Comparison of ENCODE assay signal across 8 mouse cellular contexts in the genomic region with DNA sequence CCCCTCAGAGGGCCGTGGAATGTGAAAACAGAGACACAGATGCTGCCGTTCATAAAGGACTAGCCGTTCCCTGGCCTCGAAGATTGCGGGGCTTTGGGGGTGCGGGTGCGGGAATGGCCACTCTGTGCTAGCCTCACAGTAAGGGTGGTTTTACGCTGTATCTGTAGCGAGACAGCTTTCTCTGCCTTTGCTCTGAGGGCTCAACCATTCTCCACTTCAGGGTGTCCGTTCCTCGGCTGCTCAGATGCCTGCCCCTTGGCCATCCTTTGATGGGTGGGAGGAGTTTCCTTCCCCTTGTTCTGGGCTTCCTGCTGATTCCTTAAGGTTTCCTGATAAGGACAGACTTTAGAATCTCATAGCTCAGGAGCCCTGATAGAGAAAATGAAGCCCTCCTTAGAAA. TPM values are rescaled to one million over a fixed set of nuclear protein-coding genes. Genes with fewer than 3 reads are reported as not detected.
DNase-seq lines count a peak whose midpoint lies in the region; ATAC-seq lines count a peak whose summit lies in the region.

No protein-coding gene starts in this region.

- H3K27ac ChIP-seq in embryonic facial prominence, embryonic 12.5 days, result no peak overlapping the region
- H3K27ac ChIP-seq in heart, embryonic 15.5 days, result peak overlapping the region; percentile 13; the same call in 1 of the 2 replicates

- H3K9ac ChIP-seq in embryonic facial prominence, embryonic 12.5 days, result peak overlapping the region; percentile 33; the same call in 1 of the 2 replicates
- H3K9ac ChIP-seq in heart, embryonic 15.5 days, result no peak overlapping the region

- H3K4me1 ChIP-seq in embryonic facial prominence, embryonic 12.5 days, result 0 out of 2 replicates have a peak, but pooled peaks cover 2% of the 10 kb centered on the region
- 0 out of 2 replicates have a peak, but pooled peaks cover 2% of the 10 kb centered on the region for H3K4me1 ChIP-seq in heart, embryonic 15.5 days (replicated peaks)

- no peaks in the 10 kb centered on the region for H3K36me3 ChIP-seq in embryonic facial prominence, embryonic 12.5 days
- H3K36me3 ChIP-seq in heart, embryonic 15.5 days, result no peaks in the 10 kb centered on the region

- ATAC-seq in embryonic facial prominence, embryonic 12.5 days (ENCODE audit: insufficient number of reproducible peaks, insufficient read depth, low FRiP score, low TSS enrichment), result no peak
- ATAC-seq in heart, embryonic 15.5 days (replicated peaks; ENCODE audit: insufficient number of reproducible peaks, insufficient read depth, low FRiP score, low read depth), result no peak
- 0 out of 2 replicates have a peak, but pooled peaks have one; percentile 2 for ATAC-seq in megakaryocyte progenitor cell, adult 5-6 weeks (replicated peaks; ENCODE audit: poor library complexity)

- WGBS in embryonic facial prominence, embryonic 12.5 days, result 5% methylated on average over 11 of the region's 11 CpGs
- 4% methylated on average over 11 of the region's 11 CpGs for WGBS in heart, embryonic 15.5 days

- H3K27me3 ChIP-seq in embryonic facial prominence, embryonic 12.5 days, result peaks cover 12% of the 10 kb centered on the region; the same call in 1 of the 2 replicates
- H3K27me3 ChIP-seq in heart, embryonic 15.5 days, result 0 out of 2 replicates have a peak, but pooled peaks cover 2% of the 10 kb centered on the region

- H3K9me3 ChIP-seq in embryonic facial prominence, embryonic 12.5 days, result no peaks in the 10 kb centered on the region
- H3K9me3 ChIP-seq in heart, embryonic 15.5 days (replicated peaks), result no peaks in the 10 kb centered on the region

- peak overlapping the region; percentile 54 for H3K4me2 ChIP-seq in embryonic facial prominence, embryonic 12.5 days (replicated peaks)
- peak overlapping the region; percentile 59 for H3K4me2 ChIP-seq in heart, embryonic 15.5 days

- DNase-seq in gastrocnemius, adult 18-20 months (ENCODE audit: low spot score), result peak; percentile 39
- no peak for DNase-seq in gastrocnemius, postnatal 4 days (ENCODE audit: low spot score in 2 of 2)
- peak; percentile 54 for DNase-seq in kidney, postnatal 10 days
- DNase-seq in T-cell, adult 2 months (ENCODE audit: low spot score), result no peak
- DNase-seq in c-Kit-positive CD71-positive TER-119-positive erythroid progenitor cells, embryonic 14.5 days (ENCODE audit: low spot score), result no peak

- peak overlapping the region; percentile 28 for H3K4me3 ChIP-seq in embryonic facial prominence, embryonic 12.5 days
- H3K4me3 ChIP-seq in heart, embryonic 15.5 days, result peak overlapping the region; percentile 31

RNA-seq across cellular contexts. Expression of a gene that starts 18.8 kb away (rescaled TPM):
- 10 to 100 TPM; 10.5 to 15.0 TPM for total RNA-seq in gastrocnemius, adult 18-20 months (2021)
- total RNA-seq in gastrocnemius, postnatal 4 days (2021), result 10 to 100 TPM; 16.2 to 16.7 TPM
- 4.3 and 6.0 TPM in 2 replicates for polyA plus RNA-seq in embryonic facial prominence, embryonic 12.5 days (2016; fragmentation: Nextera tagmentation; extraction: Ambion mirVana)
- 11.7 and 21.5 TPM in 2 replicates for polyA plus RNA-seq in heart, embryonic 15.5 days (2015; fragmentation: Nextera tagmentation; extraction: Ambion mirVana)
- total RNA-seq in megakaryocyte progenitor cell, adult 5-6 weeks (2015), result 4,537 and 5,213 TPM in 2 replicates
- total RNA-seq in megakaryocyte progenitor cell, adult 5-6 weeks (2017), result 2,549 and 3,020 TPM in 2 replicates

RNA-seq across cellular contexts. Expression of a gene that starts 21.9 kb away (rescaled TPM):
- total RNA-seq in gastrocnemius, adult 18-20 months (2021), result 10 to 100 TPM; 27.5 to 30.4 TPM
- total RNA-seq in gastrocnemius, postnatal 4 days (2021), result 10 to 100 TPM; 30.4 to 32.8 TPM
- polyA plus RNA-seq in embryonic facial prominence, embryonic 12.5 days (2016; fragmentation: Nextera tagmentation; extraction: Ambion mirVana), result 75.8 and 78.1 TPM in 2 replicates
- polyA plus RNA-seq in heart, embryonic 15.5 days (2015; fragmentation: Nextera tagmentation; extraction: Ambion mirVana), result 66.7 and 71.3 TPM in 2 replicates
- total RNA-seq in megakaryocyte progenitor cell, adult 5-6 weeks (2015), result 64.3 and 75.4 TPM in 2 replicates
- 78.1 and 84.2 TPM in 2 replicates for total RNA-seq in megakaryocyte progenitor cell, adult 5-6 weeks (2017)

RNA-seq across cellular contexts. Expression of a gene that starts 58.9 kb away (rescaled TPM):
- 10 to 100 TPM; 14.2 to 16.0 TPM for total RNA-seq in gastrocnemius, adult 18-20 months (2021)
- total RNA-seq in gastrocnemius, postnatal 4 days (2021), result 10 to 100 TPM; 22.2 to 25.2 TPM
- polyA plus RNA-seq in embryonic facial prominence, embryonic 12.5 days (2016; fragmentation: Nextera tagmentation; extraction: Ambion mirVana), result 28.1 and 28.4 TPM in 2 replicates
- 23.7 and 27.0 TPM in 2 replicates for polyA plus RNA-seq in heart, embryonic 15.5 days (2015; fragmentation: Nextera tagmentation; extraction: Ambion mirVana)
- 38.1 and 47.5 TPM in 2 replicates for total RNA-seq in megakaryocyte progenitor cell, adult 5-6 weeks (2015)
- total RNA-seq in megakaryocyte progenitor cell, adult 5-6 weeks (2017), result 41.8 and 46.6 TPM in 2 replicates

RNA-seq across cellular contexts. Expression of a gene that starts 59.2 kb away (rescaled TPM):
- total RNA-seq in gastrocnemius, adult 18-20 months (2021), result not detected
- under 1 TPM; 0.29 to 0.39 TPM for total RNA-seq in gastrocnemius, postnatal 4 days (2021)
- 0.75 and 0.92 TPM in 2 replicates for polyA plus RNA-seq in embryonic facial prominence, embryonic 12.5 days (2016; fragmentation: Nextera tagmentation; extraction: Ambion mirVana)
- 0.48 and 0.57 TPM in 2 replicates for polyA plus RNA-seq in heart, embryonic 15.5 days (2015; fragmentation: Nextera tagmentation; extraction: Ambion mirVana)
- 1.6 and 2.0 TPM in 2 replicates for total RNA-seq in megakaryocyte progenitor cell, adult 5-6 weeks (2015)
- 1.1 and 2.0 TPM in 2 replicates for total RNA-seq in megakaryocyte progenitor cell, adult 5-6 weeks (2017)

Comparison
In these comparisons a context has a peak if more than half of its experiments do, and no peak if none do; other contexts are left out.
1. DNase-seq: peak in gastrocnemius, adult 18-20 months (single experiment) and kidney, postnatal 10 days (single experiment); none in gastrocnemius, postnatal 4 days (0 of 2), T-cell, adult 2 months (single experiment) and c-Kit-positive CD71-positive TER-119-positive erythroid progenitor cells, embryonic 14.5 days (single experiment).
2. RNA of a gene that starts 18.8 kb away (total RNA-seq): 2,549 to 5,213 TPM in megakaryocyte progenitor cell, adult 5-6 weeks; 16.2 to 16.7 TPM in gastrocnemius, postnatal 4 days and 10.5 to 15.0 TPM in gastrocnemius, adult 18-20 months; every median in the first group is over 100 times any median in the second.